Mouse (Mus musculus) R1 (cell line): Measurements from ENCODE around the gene Gm20388.
"Not testable (repeated sequence)": the region's sequence is repeated elsewhere in the genome, so short reads cannot be mapped to it uniquely, and the experiment has no call there.

ENCODE experiments used
- DNase-seq: peaks from one replicate; pipeline ENCODE4 v3.0.0-alpha.2; 2018; ENCODE audit warnings: low read depth, low spot score

Gm20388 gene

GRCm38 (mm10) chr8:121400581-121400980 is 1489.9 kb downstream of the Gm20388 start:
- no peak for DNase-seq

- DNase-seq: no peak
Measured at GRCm38 (mm10) chr8:121403821-121404220, 1493.2 kb downstream of the Gm20388 start.

GRCm38 (mm10) chr8:121418081-121418480 is 1507.4 kb downstream of the Gm20388 start:
- DNase-seq: no peak

- no peak for DNase-seq
Measured at GRCm38 (mm10) chr8:121419551-121419950, 1508.9 kb downstream of the Gm20388 start.

GRCm38 (mm10) chr8:121421009-121421408 is 1510.4 kb downstream of the Gm20388 start:
- no peak for DNase-seq

- DNase-seq: no peak
Measured at GRCm38 (mm10) chr8:121424080-121424479, 1513.4 kb downstream of the Gm20388 start.

- peak; percentile 80 for DNase-seq
Measured at GRCm38 (mm10) chr8:121424600-121424999, 1514.0 kb downstream of the Gm20388 start.

- no peak for DNase-seq
Measured at GRCm38 (mm10) chr8:121431499-121431898, 1520.9 kb downstream of the Gm20388 start.

GRCm38 (mm10) chr8:121433466-121433865 is 1522.8 kb downstream of the Gm20388 start:
- no peak for DNase-seq

- DNase-seq: peak; percentile 87
Measured at GRCm38 (mm10) chr8:121436656-121437055, 1526.0 kb downstream of the Gm20388 start.

GRCm38 (mm10) chr8:121437506-121437905 is 1526.9 kb downstream of the Gm20388 start:
- no peak for DNase-seq

GRCm38 (mm10) chr8:121438111-121438510 is 1527.5 kb downstream of the Gm20388 start:
- peak; percentile 30 for DNase-seq

- no peak for DNase-seq
Measured at GRCm38 (mm10) chr8:121439351-121439750, 1528.7 kb downstream of the Gm20388 start.

GRCm38 (mm10) chr8:121443361-121443760 is 1532.7 kb downstream of the Gm20388 start:
- peak; percentile 68 for DNase-seq

- DNase-seq: not testable (repeated sequence)
Measured at GRCm38 (mm10) chr8:121444521-121444920, 1533.9 kb downstream of the Gm20388 start.

GRCm38 (mm10) chr8:121445027-121445471 is 1534.4 kb downstream of the Gm20388 start:
- no peak for DNase-seq

- no peak for DNase-seq
Measured at GRCm38 (mm10) chr8:121446133-121446532, 1535.5 kb downstream of the Gm20388 start.

GRCm38 (mm10) chr8:121446862-121447261 is 1536.2 kb downstream of the Gm20388 start:
- no peak for DNase-seq

- no peak for DNase-seq
Measured at GRCm38 (mm10) chr8:121450211-121450610, 1539.6 kb downstream of the Gm20388 start.

GRCm38 (mm10) chr8:121451404-121452076 is 1540.9 kb downstream of the Gm20388 start:
- DNase-seq: no peak

GRCm38 (mm10) chr8:121454737-121455136 is 1544.1 kb downstream of the Gm20388 start:
- no peak for DNase-seq

GRCm38 (mm10) chr8:121461192-121461591 is 1550.6 kb downstream of the Gm20388 start:
- no peak for DNase-seq

- no peak for DNase-seq
Measured at GRCm38 (mm10) chr8:121462092-121462491, 1551.5 kb downstream of the Gm20388 start.
